Comparison of ENCODE assay signal across 20 mouse cellular contexts in genomic region chr5:99234275-99234674, GRCm38 (mm10).
"Had no signal": no experiment of that assay in that cellular context is flagged by ENCODE, and none has a peak within 500 bp of the region (broad histone marks: within the 10 kb centered on the region; RNA-seq: fewer than 3 reads in every experiment).

No protein-coding gene starts in this region.

- H3K4me3 ChIP-seq: layer of hippocampus, adult 2 months; limb, embryonic 10.5 days; limb, embryonic 13.5 days; liver, embryonic 15.5 days had no signal

- H3K9me3 ChIP-seq: limb, embryonic 10.5 days; limb, embryonic 13.5 days; liver, embryonic 15.5 days had no signal

- H3K27me3 ChIP-seq: limb, embryonic 13.5 days; liver, embryonic 15.5 days had no signal

- H3K9ac ChIP-seq: limb, embryonic 13.5 days; liver, embryonic 15.5 days had no signal

- H3K27ac ChIP-seq: layer of hippocampus, adult 2 months; limb, embryonic 10.5 days; limb, embryonic 13.5 days; liver, embryonic 15.5 days; stomach, postnatal 0 days had no signal

- H3K4me2 ChIP-seq: limb, embryonic 13.5 days; liver, embryonic 15.5 days; midbrain, embryonic 11.5 days had no signal

- H3K4me1 ChIP-seq: liver, embryonic 15.5 days had no signal

- DNase-seq: kidney, adult 9 months; kidney, postnatal 14 days; layer of hippocampus, adult 9-11 months; liver; lung, adult 2 months; lung, postnatal 14 days; lung, postnatal 4 days; midbrain, embryonic 14.5 days; right cerebral cortex, adult 18-20 months; right cerebral cortex, postnatal 14 days; right cerebral cortex, postnatal 4 days; thymus, adult 2 months; thymus, postnatal 14 days; thymus, postnatal 4 days had no signal
